Mouse (Mus musculus) liver, embryonic 15.5 days (tissue): ENCODE measurements at regions not wholly inside any gene's neighbourhood (a gene's known extent, or its start where the extent isn't known, plus 50 kb on each side); places are given as distances from the start of the nearest gene placed in this dataset.

ENCODE experiments used
- ATAC-seq: fragments of 200-750 bp; cut with Nextera tagmentation; 2 replicates; pipeline ENCODE4 v1.8.0; 2017; ENCODE audit warnings: moderate number of reproducible peaks, mild to moderate bottlenecking, moderate library complexity; ENCODE audit not compliant: insufficient read depth
- H3K27ac ChIP-seq: fragments of 300-500 bp; sonication (generic); replicated peaks from 2 replicates; pipeline ENCODE4 v1.5.1; 2015; ENCODE audit warnings: mild to moderate bottlenecking, inconsistent platforms
- H3K27me3 ChIP-seq: fragments of 300-500 bp; sonication (generic); 2 replicates; pipeline ENCODE4 v1.6.1; 2015; ENCODE audit warnings: mild to moderate bottlenecking, inconsistent platforms
- H3K36me3 ChIP-seq: fragments of 300-500 bp; sonication (generic); replicated peaks from 2 replicates; pipeline ENCODE4 v1.6.1; 2015; ENCODE audit warnings: moderate library complexity, mild to moderate bottlenecking, inconsistent platforms
- H3K4me1 ChIP-seq: fragments of 300-500 bp; sonication (generic); replicated peaks from 2 replicates; pipeline ENCODE4 v1.6.1; 2015; ENCODE audit warnings: inconsistent platforms
- H3K4me2 ChIP-seq: fragments of 300-500 bp; sonication (generic); 2 replicates; pipeline ENCODE4 v1.6.1; 2015; ENCODE audit warnings: moderate library complexity, mild to moderate bottlenecking, inconsistent platforms
- H3K4me3 ChIP-seq: fragments of 300-500 bp; sonication (generic); replicated peaks from 2 replicates; pipeline ENCODE4 v1.5.1; 2015; ENCODE audit warnings: mild to moderate bottlenecking, inconsistent platforms
- H3K9ac ChIP-seq: fragments of 300-500 bp; sonication (generic); 2 replicates; pipeline ENCODE4 v1.6.1; 2015; ENCODE audit warnings: moderate library complexity, mild to moderate bottlenecking, inconsistent platforms
- H3K9me3 ChIP-seq: fragments of 300-500 bp; sonication (generic); replicated peaks from 2 replicates; pipeline ENCODE4 v1.6.1; 2016; ENCODE audit warnings: inconsistent platforms
- WGBS: fragments of 180-500 bp; shearing (Covaris S2); methylation state at CpG from one replicate; pipeline ENCODE4 v1.1.7; 2015; ENCODE audit warnings: mixed read lengths; ENCODE audit not compliant: insufficient replicate concordance; 5-methylcytosine and 5-hydroxymethylcytosine counted together

DNA sequence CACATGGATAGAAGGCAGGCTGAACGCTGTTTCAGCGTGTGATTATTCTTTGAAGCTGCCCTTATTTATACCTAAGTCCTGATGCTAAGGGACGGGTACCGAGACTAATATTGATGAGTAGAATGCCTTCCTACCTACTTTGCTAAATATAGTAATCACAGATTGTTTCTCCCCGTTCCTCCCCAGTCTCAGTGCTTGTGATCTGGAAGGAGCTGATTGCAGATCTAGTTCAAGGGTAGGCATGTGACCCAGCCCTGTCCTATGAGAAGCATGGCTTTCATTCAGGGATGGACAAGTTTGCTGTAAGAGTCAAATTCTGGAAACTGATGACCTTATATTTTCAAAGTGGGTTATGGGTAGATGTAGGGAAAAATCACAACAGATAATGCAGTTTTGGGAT is 67.7 kb upstream of the Eif4g2 start:
- Histone ChIP-seq H3K27ac (no peak overlapping the region), H3K9ac (no peak overlapping the region), H3K4me1 (peaks cover 22% of the 10 kb centered on the region), H3K36me3 (no peaks in the 10 kb centered on the region), H3K9me3 (no peaks in the 10 kb centered on the region), H3K4me2 (no peak overlapping the region), H3K4me3 (no peak overlapping the region), H3K27me3 (peaks cover 17% of the 10 kb centered on the region)
- no peak for ATAC-seq
- 60% methylated on average over 5 of the region's 5 CpGs for WGBS

DNA sequence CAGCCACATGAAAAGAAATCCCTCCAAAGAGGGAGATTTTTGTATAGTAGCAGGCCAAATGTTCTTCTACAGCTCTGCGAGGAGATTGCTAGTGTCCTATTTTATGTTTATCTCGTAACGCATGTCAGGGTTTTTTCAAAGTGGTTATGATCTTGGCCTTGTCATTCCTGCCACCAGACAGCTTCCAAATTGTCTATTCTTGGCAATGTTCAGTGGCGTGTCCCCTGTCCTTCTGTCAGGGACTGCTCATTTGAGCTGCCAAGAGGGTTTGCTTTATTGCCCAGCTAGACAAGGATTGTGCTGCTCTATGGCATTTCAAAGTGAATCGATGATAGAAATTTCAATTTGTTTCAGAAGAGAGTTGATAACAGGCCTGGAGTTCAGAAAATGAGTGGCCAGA is 67.3 kb upstream of the Eif4g2 start:
- Histone ChIP-seq H3K9ac (no peak overlapping the region), H3K4me2 (no peak overlapping the region), H3K9me3 (no peaks in the 10 kb centered on the region), H3K4me3 (no peak overlapping the region), H3K27me3 (peaks cover 17% of the 10 kb centered on the region), H3K36me3 (no peaks in the 10 kb centered on the region), H3K27ac (no peak overlapping the region), H3K4me1 (peaks cover 27% of the 10 kb centered on the region)
- ATAC-seq, result no peak
- WGBS, result 68% methylated on average over 5 of the region's 5 CpGs

DNA sequence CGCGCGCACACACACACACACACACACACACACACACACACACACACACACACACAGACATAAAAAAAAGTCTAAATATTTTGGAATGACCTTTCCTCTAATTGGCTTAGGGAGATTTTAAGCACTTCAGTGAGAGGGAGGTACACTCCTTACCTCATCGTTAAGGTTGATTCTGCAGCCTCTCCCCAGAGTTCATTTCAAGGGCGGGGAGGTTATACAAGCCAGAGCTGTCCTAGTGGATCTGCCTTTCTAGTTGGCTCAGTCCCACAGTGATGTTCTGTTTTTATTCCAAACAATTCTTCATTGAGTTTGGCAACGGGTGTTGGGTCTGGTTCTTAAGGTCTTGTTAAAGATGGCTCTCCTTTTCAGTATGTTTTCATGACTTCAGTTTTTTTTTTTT is 64.8 kb upstream of the Eif4g2 start:
- H3K4me1 ChIP-seq, result peaks cover 35% of the 10 kb centered on the region
- 83% methylated on average over 6 of the region's 6 CpGs for WGBS

DNA sequence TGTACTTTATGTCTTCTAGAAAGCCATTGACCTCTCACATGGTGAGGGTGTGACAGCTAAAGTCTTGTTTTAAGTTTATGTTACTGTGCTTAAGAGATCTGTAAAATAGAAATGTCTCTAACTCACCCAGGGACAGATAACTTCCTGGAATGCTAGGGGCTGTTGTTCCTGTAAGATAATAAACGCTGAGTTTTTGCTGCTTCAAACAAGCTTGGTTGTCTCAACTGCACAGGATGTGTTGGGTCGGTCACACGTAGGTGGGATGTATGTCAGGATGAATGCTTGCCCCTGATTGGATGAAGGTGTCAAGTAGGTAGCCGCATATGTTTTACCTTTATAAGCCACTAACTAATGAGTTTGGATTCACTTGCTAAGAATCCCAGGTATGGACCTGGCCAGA is 63.8 kb upstream of the Eif4g2 start:
- WGBS, result 39% methylated on average over 4 of the region's 4 CpGs
- Histone ChIP-seq H3K27me3 (0 out of 2 replicates have a peak, but pooled peaks cover 6% of the 10 kb centered on the region), H3K9ac (no peak overlapping the region), H3K4me3 (no peak overlapping the region), H3K9me3 (no peaks in the 10 kb centered on the region), H3K27ac (no peak overlapping the region; the same call in 1 of the 2 replicates), H3K4me2 (peak overlapping the region; percentile 3; the same call in 1 of the 2 replicates), H3K36me3 (no peaks in the 10 kb centered on the region), H3K4me1 (peaks cover 35% of the 10 kb centered on the region)
- ATAC-seq, result peak; percentile 69

More for the DNA sequence above, 64.8 kb upstream of the Eif4g2 start:
- ATAC-seq, result no peak
- H3K4me2 ChIP-seq, result no peak overlapping the region
- H3K27me3 ChIP-seq, result peaks cover 10% of the 10 kb centered on the region; the same call in 1 of the 2 replicates
- H3K9me3 ChIP-seq, result no peaks in the 10 kb centered on the region
- H3K9ac ChIP-seq, result no peak overlapping the region
- no peak overlapping the region for H3K4me3 ChIP-seq
- no peaks in the 10 kb centered on the region for H3K36me3 ChIP-seq
- no peak overlapping the region for H3K27ac ChIP-seq

DNA sequence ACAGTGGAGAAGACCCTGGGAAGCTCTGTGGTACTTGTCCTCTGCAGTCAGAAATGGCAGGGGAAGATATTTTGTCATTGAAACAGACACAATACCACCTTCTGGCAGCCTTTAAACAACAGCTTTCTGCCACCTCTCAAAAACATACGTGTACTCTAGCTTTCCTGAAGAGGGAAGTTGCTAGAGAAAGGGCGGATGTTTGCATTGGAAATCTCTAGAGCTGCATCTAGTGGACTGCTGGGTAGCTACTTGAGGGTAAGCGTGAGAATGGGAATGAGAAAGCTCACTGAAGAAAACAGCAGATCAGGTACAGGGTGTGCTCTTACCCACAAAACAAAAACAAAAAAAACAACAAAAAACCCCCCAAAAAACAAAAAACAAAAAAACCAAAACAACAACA is 61.4 kb upstream of the Eif4g2 start:
- 44% methylated on average over 3 of the region's 3 CpGs for WGBS
- H3K4me2 ChIP-seq, result no peak overlapping the region

DNA sequence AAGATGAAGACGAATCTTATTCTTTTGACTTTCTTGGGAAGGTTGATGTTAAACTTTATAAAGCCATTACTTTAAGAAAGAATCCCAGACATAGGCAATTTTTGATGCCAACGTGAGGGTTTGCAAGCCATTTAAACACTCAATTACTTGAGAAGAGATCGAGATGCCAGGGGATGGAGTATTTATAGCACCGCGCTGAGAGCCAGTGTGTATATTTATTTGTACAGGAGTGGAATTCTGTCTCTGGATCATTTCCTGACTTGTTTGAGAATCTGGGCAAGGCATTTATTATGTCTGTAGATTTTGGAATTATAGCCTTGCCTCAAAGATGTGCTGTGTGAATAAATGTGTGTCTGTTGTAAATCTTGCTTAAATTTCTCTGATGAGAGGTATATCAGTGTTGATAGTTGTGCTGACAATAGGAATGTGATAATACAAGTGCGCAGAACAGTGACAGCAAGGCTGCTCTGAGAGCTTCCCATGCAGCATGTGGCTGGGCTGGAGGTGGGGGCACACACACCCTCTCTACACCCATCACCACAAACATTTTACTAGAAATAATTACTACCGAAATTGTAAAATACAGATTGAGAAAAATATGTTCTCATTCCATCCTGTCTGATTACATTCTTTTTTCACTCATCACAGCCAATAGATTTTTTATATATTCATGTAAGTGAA is 58.6 kb upstream of the Eif4g2 start:
- Histone ChIP-seq H3K36me3 (no peaks in the 10 kb centered on the region), H3K27me3 (no peaks in the 10 kb centered on the region), H3K9me3 (no peaks in the 10 kb centered on the region), H3K27ac (no peak overlapping the region), H3K9ac (no peak overlapping the region), H3K4me1 (peaks cover 54% of the 10 kb centered on the region), H3K4me3 (no peak overlapping the region), H3K4me2 (no peak overlapping the region)
- ATAC-seq, result no peak
- 76% methylated on average over 7 of the region's 7 CpGs for WGBS

More for the DNA sequence above, 61.4 kb upstream of the Eif4g2 start:
- H3K4me1 ChIP-seq, result peaks cover 41% of the 10 kb centered on the region
- no peak overlapping the region for H3K9ac ChIP-seq
- ATAC-seq, result no peak
- H3K9me3 ChIP-seq, result no peaks in the 10 kb centered on the region
- no peaks in the 10 kb centered on the region for H3K27me3 ChIP-seq
- no peak overlapping the region for H3K27ac ChIP-seq
- H3K36me3 ChIP-seq, result no peaks in the 10 kb centered on the region
- H3K4me3 ChIP-seq, result no peak overlapping the region

DNA sequence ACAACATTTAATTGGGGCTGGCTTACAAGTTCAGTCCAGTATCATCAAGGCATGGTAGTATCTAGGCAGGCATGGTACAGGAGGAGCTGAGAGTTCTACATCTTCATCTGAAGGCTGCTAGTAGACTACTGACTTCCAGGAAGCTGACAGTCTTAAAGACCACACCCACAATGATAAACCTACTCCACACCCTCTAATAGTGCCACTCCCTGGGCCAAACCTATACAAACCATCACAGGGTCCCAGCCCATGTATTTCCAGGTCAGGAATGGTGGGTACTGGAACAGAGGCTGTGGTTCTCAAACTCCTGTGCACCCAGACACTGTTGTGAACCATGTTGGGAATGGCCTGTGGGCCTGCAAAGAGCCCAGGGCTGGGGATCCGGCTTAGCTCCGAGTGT is 55.2 kb upstream of the Eif4g2 start:
- ATAC-seq, result peak; percentile 99
- Histone ChIP-seq H3K4me1 (peaks cover 43% of the 10 kb centered on the region), H3K27ac (peak overlapping the region; percentile 79), H3K27me3 (peaks cover 9% of the 10 kb centered on the region; the same call in 1 of the 2 replicates), H3K9ac (no peak overlapping the region), H3K9me3 (no peaks in the 10 kb centered on the region), H3K4me3 (peak overlapping the region; percentile 16; the same call in 1 of the 2 replicates), H3K36me3 (no peaks in the 10 kb centered on the region), H3K4me2 (peak overlapping the region; percentile 56)
- 97% methylated on average over 2 of the region's 2 CpGs for WGBS

DNA sequence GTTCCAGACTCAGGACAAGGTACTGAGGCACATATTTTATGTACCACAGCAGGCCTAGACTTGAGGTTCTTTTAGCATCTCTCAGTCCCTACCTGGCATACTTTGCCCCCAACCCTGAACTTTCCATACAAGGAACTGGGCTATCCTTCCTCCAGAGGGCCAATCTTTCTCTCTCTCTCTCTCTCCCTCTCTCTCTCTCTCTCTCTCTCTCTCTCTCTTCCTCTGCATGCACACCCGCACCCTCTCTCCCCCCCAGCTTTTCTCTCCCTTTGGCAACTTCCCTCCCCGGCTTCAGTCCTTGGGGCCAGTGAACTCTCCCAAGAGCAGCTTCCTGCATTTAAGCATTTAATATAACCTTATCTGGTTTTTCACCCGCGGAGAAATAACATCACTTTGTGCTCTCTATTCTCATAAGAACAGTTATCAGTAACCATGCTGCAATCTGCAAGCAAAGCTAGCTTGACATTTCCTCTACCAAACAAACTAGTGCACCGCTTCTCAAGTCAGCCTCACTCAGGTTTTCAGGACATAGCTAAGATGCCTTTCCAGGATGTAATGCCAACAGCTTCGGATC is 53.3 kb upstream of the Eif4g2 start:
- Histone ChIP-seq H3K27me3 (peaks cover 19% of the 10 kb centered on the region; the same call in 1 of the 2 replicates), H3K9me3 (no peaks in the 10 kb centered on the region), H3K36me3 (no peaks in the 10 kb centered on the region), H3K4me1 (peaks cover 43% of the 10 kb centered on the region), H3K9ac (no peak overlapping the region), H3K4me3 (no peak overlapping the region), H3K27ac (peak overlapping the region; percentile 25; the same call in 1 of the 2 replicates), H3K4me2 (no peak overlapping the region)
- no peak for ATAC-seq
- 46% methylated on average over 6 of the region's 6 CpGs for WGBS

DNA sequence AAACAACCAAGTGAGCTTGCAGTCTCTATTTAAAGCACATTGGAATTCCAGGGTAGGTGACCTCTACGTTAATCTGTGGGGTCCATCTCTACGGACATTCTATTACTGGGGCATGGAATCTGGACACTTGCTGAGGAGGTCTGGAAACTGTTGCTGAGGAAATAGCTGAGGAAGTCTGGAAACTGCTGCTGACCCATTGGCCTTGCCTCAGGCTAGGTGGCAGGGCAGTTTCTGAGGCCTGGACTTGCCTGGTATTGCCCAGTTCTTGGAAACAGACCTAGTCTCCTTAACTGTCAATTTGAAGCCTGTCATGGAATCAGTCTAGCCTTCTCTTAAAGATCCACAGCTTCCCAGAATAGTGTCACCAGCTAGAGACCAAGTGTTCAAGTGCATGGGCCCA is 51.7 kb upstream of the Eif4g2 start:
- peaks cover 39% of the 10 kb centered on the region for H3K4me1 ChIP-seq
- no peaks in the 10 kb centered on the region for H3K36me3 ChIP-seq
- no peak for ATAC-seq
- no peaks in the 10 kb centered on the region for H3K9me3 ChIP-seq
- H3K4me2 ChIP-seq, result no peak overlapping the region
- H3K27ac ChIP-seq, result no peak overlapping the region
- WGBS, result 79% methylated on average over 2 of the region's 2 CpGs
- H3K27me3 ChIP-seq, result peaks cover 26% of the 10 kb centered on the region
- H3K9ac ChIP-seq, result no peak overlapping the region
- no peak overlapping the region for H3K4me3 ChIP-seq
